Mouse (Mus musculus) cerebellum, adult 11-12 months (tissue): Measurements from ENCODE around the gene Gmfb.
A peak's percentile ranks its signal among the peaks of the same experiment; 100 is the strongest.

Source experiments
- DNase-seq: peaks from one replicate; pipeline ENCODE4 v3.0.0; 2022

Gene Gmfb

DNA sequence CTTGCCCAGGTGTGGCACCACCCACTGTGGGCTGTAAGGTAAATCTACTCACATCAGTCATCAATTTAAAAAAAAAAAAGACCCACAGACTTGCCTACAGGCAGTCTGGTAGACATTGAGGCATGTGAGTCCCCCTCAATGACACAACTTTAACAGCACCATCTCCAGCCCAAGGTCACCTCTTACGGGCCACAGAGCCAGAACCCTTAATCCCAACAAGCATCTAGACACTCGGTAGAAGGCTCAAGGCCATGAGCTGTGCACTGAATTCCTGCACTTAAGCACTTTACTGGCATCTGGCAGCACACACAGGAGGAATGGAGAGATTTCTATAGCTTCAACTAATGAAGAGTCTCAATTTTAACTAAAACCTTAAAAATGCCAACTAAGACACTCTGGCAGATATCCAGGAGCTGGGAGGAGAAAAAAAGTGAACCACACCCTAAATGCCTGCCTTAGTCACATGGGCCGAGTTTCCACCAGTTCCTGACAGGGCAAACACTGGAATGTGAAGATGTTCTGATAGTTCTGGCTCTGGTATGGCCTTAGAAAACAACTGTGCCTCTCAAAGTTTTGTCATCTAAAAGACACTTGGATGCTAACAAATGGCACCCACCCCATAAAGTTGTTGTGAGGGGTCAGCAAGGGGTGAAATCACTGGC lies 21.2 kb downstream of the Gmfb start:
- no peak for DNase-seq

GRCm38 (mm10) chr14:46794157-46794556 lies 27.9 kb downstream of the Gmfb start:
- DNase-seq: no peak

GRCm38 (mm10) chr14:46790723-46791122 lies 31.3 kb downstream of the Gmfb start:
- no peak for DNase-seq

DNA sequence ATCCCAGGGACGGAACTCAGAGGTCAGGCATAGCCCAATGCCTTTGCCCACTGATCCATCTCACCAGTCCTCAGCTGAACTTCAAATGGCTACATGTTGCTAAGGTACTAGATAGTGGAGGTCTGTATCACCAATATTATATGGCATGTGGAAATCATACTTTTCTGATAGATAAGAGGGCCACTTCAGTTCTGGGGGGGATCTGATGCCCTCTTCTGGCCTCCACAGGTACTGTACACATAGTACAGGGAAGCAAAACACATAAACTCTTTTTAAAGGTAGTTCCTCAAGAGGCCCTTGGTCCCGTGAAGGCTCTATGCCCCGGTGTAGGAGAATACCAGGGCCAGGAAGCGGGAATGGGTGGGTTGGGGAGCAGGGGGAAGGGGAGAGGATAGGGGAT lies 31.7 kb downstream of the Gmfb start:
- DNase-seq: no peak

- peak; percentile 16 for DNase-seq
Measured at GRCm38 (mm10) chr14:46788505-46788901, 33.5 kb downstream of the Gmfb start.

GRCm38 (mm10) chr14:46787787-46788504 lies 34.1 kb downstream of the Gmfb start, which contains the start of gene Cnih1:
Cnih1 (minus strand) TSS chr14:46788411.
- DNase-seq: peak; percentile 88

DNA sequence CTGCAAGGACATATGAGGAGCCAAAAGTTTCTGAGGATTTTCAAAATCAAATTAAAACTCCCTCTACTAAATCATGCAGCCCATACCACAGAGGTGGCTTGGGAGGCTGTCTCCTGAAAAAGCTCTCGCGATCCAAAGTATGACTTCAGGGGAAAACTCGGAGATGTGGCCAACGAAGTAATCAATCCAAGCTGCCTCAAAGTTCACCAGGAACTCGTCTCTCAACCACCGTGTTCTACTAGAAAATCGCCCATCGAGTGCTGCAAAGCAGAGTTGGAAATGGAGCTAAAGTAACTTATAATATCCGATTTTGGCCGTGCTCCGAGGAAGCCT lies 34.6 kb downstream of the Gmfb start:
- DNase-seq: no peak

DNA sequence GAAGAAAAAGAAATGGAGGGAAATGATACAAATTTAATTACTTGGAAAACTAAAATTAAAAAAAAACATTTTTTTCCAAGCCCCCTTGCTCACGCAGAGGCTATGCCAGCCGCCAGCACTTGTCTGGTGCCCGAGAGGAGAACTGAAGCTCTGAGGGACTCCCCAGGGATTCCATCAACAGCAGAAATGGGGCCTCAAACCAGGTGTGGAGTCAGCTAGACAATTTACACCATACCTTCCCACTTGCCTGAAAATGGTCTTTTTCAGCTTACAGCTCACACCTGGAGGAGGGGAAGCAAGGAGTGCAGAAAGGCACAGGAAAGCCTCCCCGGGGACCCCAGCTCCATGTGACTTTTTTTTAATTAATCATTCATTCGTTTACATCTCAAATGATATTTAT lies 36.8 kb downstream of the Gmfb start:
- no peak for DNase-seq

DNA sequence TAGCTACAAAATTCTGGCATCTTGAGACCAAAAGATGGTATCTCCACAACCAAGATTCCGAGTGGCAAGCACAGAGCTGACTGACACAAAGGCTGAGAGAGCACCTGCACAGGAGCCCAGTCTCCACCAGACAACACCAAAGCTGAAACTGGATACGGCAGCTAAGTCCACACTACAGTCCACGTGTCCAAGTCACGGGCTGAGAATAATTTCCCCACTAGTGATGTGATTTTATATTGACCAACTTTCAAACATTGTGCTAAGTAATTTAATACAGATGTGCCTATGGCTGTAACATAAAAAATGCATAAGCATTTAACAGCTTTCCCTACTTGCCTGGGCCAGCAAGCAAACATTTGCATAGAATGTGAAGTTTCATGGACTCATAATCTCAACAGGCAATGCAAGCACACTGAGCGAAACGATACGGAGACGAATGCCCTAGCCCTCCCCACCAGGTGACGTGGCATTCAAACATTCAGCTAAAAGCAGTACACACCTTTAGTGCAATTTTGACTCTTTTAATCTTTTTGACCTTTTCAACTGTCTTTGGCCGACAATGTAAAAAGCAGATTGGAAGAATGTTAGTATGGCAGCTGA lies 38.6 kb downstream of the Gmfb start:
- no peak for DNase-seq

DNA sequence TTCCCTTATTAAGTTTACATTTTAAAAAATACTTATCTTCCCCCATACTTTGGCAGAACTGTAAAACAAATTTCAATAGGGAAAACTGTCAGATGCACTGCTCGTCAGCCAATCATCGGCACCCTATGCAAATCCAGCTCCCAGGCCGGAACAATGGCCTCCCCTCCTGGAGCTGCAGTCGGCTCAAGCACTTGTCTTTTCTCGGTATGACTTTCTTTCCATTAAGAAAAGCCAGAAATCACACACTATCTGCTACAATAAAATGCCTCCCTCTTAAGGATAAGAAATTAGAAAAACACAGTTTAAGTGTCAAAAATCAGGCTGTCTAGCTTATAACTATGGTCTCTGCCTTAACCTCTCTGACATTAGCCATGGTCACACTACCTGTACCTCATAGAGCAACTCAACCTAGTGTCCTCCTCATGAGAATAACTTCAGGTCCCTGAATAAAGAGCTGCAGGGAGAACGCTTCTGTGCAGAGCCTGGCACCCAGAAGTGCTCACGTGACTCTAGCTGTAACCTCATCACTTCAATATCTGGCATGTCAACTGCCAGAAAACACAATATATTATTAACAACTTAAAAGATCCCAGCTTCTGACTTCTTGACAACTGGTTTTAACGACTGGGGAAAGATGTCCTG lies 39.7 kb downstream of the Gmfb start:
- no peak for DNase-seq

DNA sequence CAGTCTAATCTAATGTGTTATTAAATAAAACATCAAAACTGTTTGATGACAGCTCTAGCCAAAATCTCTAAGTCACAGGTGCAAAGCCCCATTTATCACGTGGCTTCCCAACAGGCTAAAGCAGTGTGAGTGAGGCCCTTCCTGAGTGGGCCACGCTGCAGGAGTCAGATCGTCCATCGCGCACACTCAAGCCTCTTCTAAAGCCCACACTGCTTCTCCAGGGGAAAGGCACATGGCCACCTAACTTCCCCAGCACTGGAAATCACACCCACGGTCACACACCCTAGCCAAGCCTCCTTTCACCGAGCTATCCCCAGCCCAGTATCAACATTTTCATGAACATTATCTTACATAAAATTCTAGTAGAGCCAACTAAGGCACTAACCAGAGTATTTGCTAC lies 41.0 kb downstream of the Gmfb start:
- DNase-seq: no peak

GRCm38 (mm10) chr14:46779217-46779616 lies 42.8 kb downstream of the Gmfb start:
- no peak for DNase-seq

DNA sequence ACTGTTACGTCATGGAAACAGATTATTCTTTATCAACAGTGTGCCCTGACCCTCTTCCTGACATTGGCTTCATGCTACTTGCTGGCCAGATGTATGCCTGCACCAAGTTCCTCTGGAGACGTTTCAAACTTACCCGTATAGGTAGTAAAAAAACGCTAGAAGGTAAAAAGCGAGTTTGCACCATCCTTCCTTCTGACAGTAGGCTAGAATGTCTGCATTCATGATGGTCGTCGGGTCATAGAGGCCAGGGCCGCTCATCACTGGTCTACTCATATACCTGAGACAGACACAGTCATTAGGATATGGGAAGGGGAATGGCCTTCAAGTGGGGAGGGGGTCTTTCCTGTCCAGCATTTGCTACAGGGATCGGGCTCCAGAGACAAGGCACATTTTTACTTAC lies 43.3 kb downstream of the Gmfb start:
- no peak for DNase-seq

- DNase-seq: no peak
Measured at GRCm38 (mm10) chr14:46770036-46770435, 52.0 kb downstream of the Gmfb start.

- DNase-seq: peak; percentile 31
Measured at GRCm38 (mm10) chr14:46767116-46767515, 54.9 kb downstream of the Gmfb start.

DNA sequence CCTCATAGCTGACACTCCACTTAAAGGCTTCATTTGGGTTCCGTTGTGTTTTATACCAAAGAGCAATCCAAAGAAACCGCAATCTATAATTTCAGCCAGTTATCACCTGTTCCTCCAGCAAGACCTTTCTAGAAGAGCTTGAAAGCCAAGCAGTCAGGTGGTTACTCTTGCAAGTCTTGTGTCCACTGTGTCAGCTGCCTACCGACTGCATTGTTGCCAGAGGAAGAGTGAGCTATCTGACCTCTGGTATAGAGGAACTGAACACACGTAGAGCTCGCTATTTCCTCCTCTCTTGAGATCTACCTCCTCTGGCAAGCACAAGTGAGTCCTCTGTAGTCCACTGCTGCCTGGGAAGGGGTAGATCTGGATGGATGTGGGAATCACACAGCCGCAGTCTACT lies 60.9 kb downstream of the Gmfb start:
- DNase-seq: no peak

DNA sequence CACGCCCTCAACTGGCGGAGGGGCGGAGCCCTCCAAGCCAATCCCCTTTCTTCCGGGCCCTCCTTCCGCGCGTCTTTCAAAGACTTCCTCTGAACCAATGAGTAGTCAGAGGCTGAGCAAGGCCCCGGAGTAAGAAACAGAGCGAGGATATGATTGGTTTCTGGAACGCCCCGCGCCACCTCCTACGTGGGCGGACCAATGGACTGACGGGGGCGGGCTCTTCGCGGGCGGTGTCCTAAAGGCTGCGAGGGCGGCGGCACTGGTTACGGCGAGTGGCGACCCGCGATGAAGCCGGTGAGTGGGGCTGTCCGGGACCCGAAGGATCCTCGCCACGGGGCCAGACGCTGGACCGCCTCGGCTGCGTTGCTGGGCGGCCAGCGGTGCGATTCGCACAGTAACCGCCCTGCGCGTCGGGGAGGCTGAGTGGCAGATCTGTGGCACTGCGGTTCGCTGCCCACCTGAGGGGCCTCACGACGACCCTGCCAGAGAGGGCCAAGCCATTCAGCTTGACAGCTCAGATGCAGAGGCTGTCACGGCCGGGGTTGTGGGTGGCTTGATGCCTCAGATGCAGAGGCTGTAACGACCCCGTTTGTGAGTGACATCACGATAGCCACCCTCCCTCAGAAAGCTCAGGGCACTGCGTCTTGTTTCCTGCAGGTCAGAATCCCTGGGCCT lies 61.5 kb downstream of the Gmfb start, which contains the start of gene Cdkn3:
Gene Cdkn3, plus strand, starts transcription at position 187 of the 675 bp plus-strand sequence.
- peak; percentile 84 for DNase-seq

DNA sequence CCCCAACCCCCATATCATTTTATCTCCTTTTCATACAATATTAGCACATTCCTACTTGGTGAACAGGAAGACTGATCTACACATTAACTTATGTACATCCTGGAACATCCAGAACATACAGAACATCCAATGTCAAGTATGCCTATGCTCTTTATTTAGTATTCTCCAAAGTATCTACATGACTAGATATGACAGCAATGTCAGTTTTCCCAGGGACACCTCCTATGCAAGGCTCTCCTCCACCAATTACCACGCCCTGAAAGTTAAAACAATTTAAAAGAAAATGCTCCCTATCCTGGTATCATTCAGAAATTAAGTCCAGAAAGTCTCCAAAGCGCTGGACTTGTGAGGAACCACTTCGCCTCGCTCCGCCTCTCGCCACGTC lies 62.1 kb downstream of the Gmfb start:
- DNase-seq: no peak
